16 mouse cellular contexts compared by ENCODE assay signal in genomic region chr5:106502684-106503545, GRCm38 (mm10). TPM values are rescaled to one million over a fixed set of nuclear protein-coding genes. Genes with fewer than 3 reads are reported as not detected.
DNase-seq lines count a peak whose midpoint lies in the region; ATAC-seq and TF ChIP-seq lines count a peak whose summit lies in the region.
"Had no signal": no experiment of that assay in that cellular context is flagged by ENCODE, and none has a peak within 500 bp of the region (broad histone marks: within the 10 kb centered on the region; RNA-seq: fewer than 3 reads in every experiment).

No protein-coding gene starts in this region.

- no peaks in the 10 kb centered on the region for H3K27me3 ChIP-seq in heart, embryonic 10.5 days (ENCODE audit: insufficient read depth, poor library complexity, severe bottlenecking)
- peaks cover 9% of the 10 kb centered on the region for H3K27me3 ChIP-seq in hindbrain, embryonic 13.5 days
- no peaks in the 10 kb centered on the region for H3K27me3 ChIP-seq in midbrain, embryonic 13.5 days
- no peaks in the 10 kb centered on the region for H3K27me3 ChIP-seq in thymus, adult 2 months (ENCODE audit: control insufficient read depth, insufficient read depth, low read length)
- H3K27me3 ChIP-seq: heart, embryonic 13.5 days had no signal

- no peak overlapping the region for H3K4me2 ChIP-seq in hindbrain, embryonic 13.5 days
- H3K4me2 ChIP-seq in midbrain, embryonic 13.5 days (replicated peaks) = no peak overlapping the region
- H3K4me2 ChIP-seq: heart, embryonic 13.5 days; lung, embryonic 14.5 days had no signal

- H3K9ac ChIP-seq in hindbrain, embryonic 13.5 days = no peak overlapping the region
- H3K9ac ChIP-seq in midbrain, embryonic 13.5 days (replicated peaks) = no peak overlapping the region
- H3K9ac ChIP-seq: heart, embryonic 13.5 days; lung, embryonic 14.5 days had no signal

- H3K4me1 ChIP-seq in heart, embryonic 10.5 days = peaks cover 6% of the 10 kb centered on the region; the same call in 1 of the 2 replicates
- H3K4me1 ChIP-seq in hindbrain, embryonic 13.5 days (replicated peaks) = peaks cover 18% of the 10 kb centered on the region
- H3K4me1 ChIP-seq in midbrain, embryonic 13.5 days (replicated peaks) = peaks cover 33% of the 10 kb centered on the region
- H3K4me1 ChIP-seq in thymus, adult 2 months (replicated peaks; ENCODE audit: control insufficient read depth, insufficient read depth, low read length) = no peaks in the 10 kb centered on the region
- H3K4me1 ChIP-seq: heart, embryonic 13.5 days; megakaryocyte, embryonic 14.5 days had no signal

- H3K4me3 ChIP-seq in heart, embryonic 10.5 days = no peak overlapping the region
- H3K4me3 ChIP-seq in hindbrain, embryonic 13.5 days = no peak overlapping the region
- no peak overlapping the region for H3K4me3 ChIP-seq in midbrain, embryonic 13.5 days (replicated peaks)
- no peak overlapping the region for H3K4me3 ChIP-seq in thymus, adult 2 months (ENCODE audit: control insufficient read depth, insufficient read depth, low read length)
- H3K4me3 ChIP-seq: heart, embryonic 13.5 days; megakaryocyte, embryonic 14.5 days had no signal

- no peak for TF ChIP-seq CTCF in thymus, adult 2 months (IDR thresholded peaks at IDR 0.05; ENCODE audit: borderline replicate concordance, control insufficient read depth, extremely low read depth, insufficient read depth, low read length, poor library complexity)

- peak; percentile 71 for DNase-seq in heart, adult 11 months
- no peak for DNase-seq in heart, embryonic 10.5 days (ENCODE audit: low spot score)
- no peak for DNase-seq in adrenal gland, postnatal 36 days
- no peak for DNase-seq in ovary, adult 18-20 months (ENCODE audit: low spot score)
- DNase-seq in ovary, postnatal 36 days (ENCODE audit: low spot score) = no peak
- DNase-seq in thymus, adult 2 months = no peak
- DNase-seq: adrenal gland, postnatal 14 days; cerebellum, adult 11 months; gastrocnemius, postnatal 14 days; lung, embryonic 14.5 days; spleen, adult 18-20 months had no signal

- no peaks in the 10 kb centered on the region for H3K36me3 ChIP-seq in heart, embryonic 10.5 days
- no peaks in the 10 kb centered on the region for H3K36me3 ChIP-seq in hindbrain, embryonic 13.5 days
- H3K36me3 ChIP-seq in midbrain, embryonic 13.5 days = no peaks in the 10 kb centered on the region
- no peaks in the 10 kb centered on the region for H3K36me3 ChIP-seq in thymus, adult 2 months (ENCODE audit: control insufficient read depth, insufficient read depth, low read length)
- H3K36me3 ChIP-seq: heart, embryonic 13.5 days had no signal

- TF ChIP-seq POLR2A in thymus, adult 2 months (IDR thresholded peaks at IDR 0.05; ENCODE audit: control insufficient read depth, extremely low read depth, insufficient read depth, low read length, poor library complexity) = no peak

- peak; percentile 46; the same call in 1 of the 2 replicates for ATAC-seq in hindbrain, embryonic 13.5 days (ENCODE audit: low FRiP score)
- peak; percentile 81 for ATAC-seq in midbrain, embryonic 13.5 days

- WGBS in heart, embryonic 10.5 days = 51% methylated on average over 12 of the region's 12 CpGs
- 22% methylated on average over 12 of the region's 12 CpGs for WGBS in hindbrain, embryonic 13.5 days
- whole genome bisulfite sequencing in midbrain, embryonic 13.5 days = 34% methylated on average over 12 of the region's 12 CpGs
- WGBS in thymus, adult 2 months = 81% methylated on average over 12 of the region's 12 CpGs

- no peaks in the 10 kb centered on the region for H3K9me3 ChIP-seq in heart, embryonic 10.5 days
- H3K9me3 ChIP-seq in hindbrain, embryonic 13.5 days = no peaks in the 10 kb centered on the region
- H3K9me3 ChIP-seq in midbrain, embryonic 13.5 days = no peaks in the 10 kb centered on the region
- H3K9me3 ChIP-seq: heart, embryonic 13.5 days; megakaryocyte, embryonic 14.5 days had no signal

- H3K27ac ChIP-seq in heart, embryonic 10.5 days = no peak overlapping the region
- H3K27ac ChIP-seq in hindbrain, embryonic 13.5 days = no peak overlapping the region
- peak overlapping the region; percentile 36 for H3K27ac ChIP-seq in midbrain, embryonic 13.5 days
- no peak overlapping the region for H3K27ac ChIP-seq in thymus, adult 2 months (ENCODE audit: control insufficient read depth, insufficient read depth, low read length)
- H3K27ac ChIP-seq: heart, embryonic 13.5 days; kidney, postnatal 0 days had no signal

RNA-seq across cellular contexts. Expression of gene Barhl2, which starts 44.9 kb away (rescaled TPM):
- not detected in 2 replicates for polyA plus RNA-seq in heart, embryonic 10.5 days (2016; fragmentation: Nextera tagmentation; extraction: Ambion mirVana)
- 1.6 and 1.9 TPM in 2 replicates for polyA plus RNA-seq in hindbrain, embryonic 13.5 days (2015; fragmentation: Nextera tagmentation; extraction: Ambion mirVana)
- polyA plus RNA-seq in midbrain, embryonic 13.5 days (2015; fragmentation: Nextera tagmentation; extraction: Ambion mirVana) = 12.9 and 14.4 TPM in 2 replicates
- not detected for total RNA-seq in adrenal gland, postnatal 36 days (2021)
- not detected in 2 replicates for polyA plus RNA-seq in thymus, adult 2 months (2012; rRNA removed)
- total RNA-seq: adrenal gland, postnatal 14 days; gastrocnemius, postnatal 14 days had no signal
- polyA plus RNA-seq: heart, embryonic 13.5 days; kidney, postnatal 0 days; lung, embryonic 14.5 days had no signal
